Mouse (Mus musculus) liver, adult 2 months (tissue): Measurements from ENCODE around the gene Rad51b. TPM values are rescaled to one million over a fixed set of nuclear protein-coding genes. Genes with fewer than 3 reads are reported as not detected.

Experiments used
- DNase-seq: peaks from one replicate; pipeline ENCODE4 v3.0.0-alpha.2; 2011; ENCODE audit warnings: low read depth, low spot score; ENCODE audit errors: extremely low read depth
- H3K27ac ChIP-seq: fragments of 200-500 bp; replicated peaks from 2 replicates; pipeline ENCODE4 v1.5.1; 2012; ENCODE audit warnings: low read depth, mild to moderate bottlenecking, control low read depth, inconsistent platforms, low read length; ENCODE audit not compliant: insufficient read depth
- H3K27me3 ChIP-seq: fragments of 200-500 bp; 2 replicates; pipeline ENCODE4 v1.6.1; 2012; ENCODE audit warnings: mild to moderate bottlenecking, moderate library complexity, low read length, inconsistent platforms; ENCODE audit not compliant: control insufficient read depth, insufficient read depth
- H3K36me3 ChIP-seq: fragments of 200-500 bp; 2 replicates; pipeline ENCODE4 v1.6.1; 2012; ENCODE audit warnings: low read length, inconsistent platforms; ENCODE audit not compliant: control insufficient read depth, insufficient read depth
- H3K4me1 ChIP-seq: fragments of 200-500 bp; 2 replicates; pipeline ENCODE4 v1.6.1; 2011; ENCODE audit warnings: low read length; ENCODE audit not compliant: control insufficient read depth, insufficient read depth
- H3K4me3 ChIP-seq: fragments of 200-500 bp; 2 replicates; pipeline ENCODE4 v1.5.1; 2011; ENCODE audit warnings: low read depth, mild to moderate bottlenecking, control low read depth, low read length, moderate library complexity; ENCODE audit not compliant: insufficient read depth
- H3K79me2 ChIP-seq: fragments of 200-500 bp; 2 replicates; pipeline ENCODE4 v1.6.1; 2012; ENCODE audit warnings: inconsistent platforms, mild to moderate bottlenecking, low read length, moderate library complexity; ENCODE audit not compliant: control insufficient read depth, insufficient read depth
- H3K9ac ChIP-seq: fragments of 200-500 bp; 2 replicates; pipeline ENCODE4 v1.6.1; 2012; ENCODE audit warnings: low read depth, mild to moderate bottlenecking, control low read depth, inconsistent platforms, low read length
- CTCF ChIP-seq: fragments of 200-500 bp; IDR thresholded peaks from 2 replicates; pipeline ENCODE4 v1.5.1; 2011; ENCODE audit warnings: low read depth, low read length, control low read depth
- POLR2A ChIP-seq: fragments of 200-500 bp; IDR thresholded peaks from 2 replicates; pipeline ENCODE4 v1.6.1; 2011; ENCODE audit warnings: low read length, control low read depth; ENCODE audit not compliant: insufficient read depth; ENCODE audit errors: extremely low read depth
- WGBS: fragments of 180-500 bp; shearing (Covaris S2); methylation state at CpG from one replicate; pipeline ENCODE4 v1.1.7; 2018; 5-methylcytosine and 5-hydroxymethylcytosine counted together
- polyA plus RNA-seq: library from polyadenylated mRNA; depleted of rRNA; stranded (reverse); fragments of >200 nt; gene quantifications from 2 replicates; pipeline ENCODE4 v1.2.3, GENCODE M21; 2012
- total RNA-seq: library from RNA; depleted of rRNA; stranded (reverse); fragments of >200 nt; gene quantifications from 2 replicates; pipeline ENCODE4 v1.2.3, GENCODE M21; 2014

Rad51b gene
- total and polyA plus RNA-seq, 2 experiments, result 0.55 to 1.7 TPM

- 100% methylated on average over 4 of the region's 4 CpGs for WGBS
- no peak overlapping the region for H3K9ac ChIP-seq
- no peak for DNase-seq
- no peak overlapping the region for H3K27ac ChIP-seq
- TF ChIP-seq POLR2A (no peak), CTCF (no peak)
- H3K4me1 ChIP-seq, result peaks cover 8% of the 10 kb centered on the region
- no peaks in the 10 kb centered on the region for H3K79me2 ChIP-seq
- H3K27me3 ChIP-seq, result no peaks in the 10 kb centered on the region
- H3K4me3 ChIP-seq, result no peak overlapping the region
- no peaks in the 10 kb centered on the region for H3K36me3 ChIP-seq
Observed at GRCm38 (mm10) chr12:79771194-79771593, 474.1 kb downstream of the Rad51b start.

GRCm38 (mm10) chr12:79771741-79772140, 474.7 kb downstream of the Rad51b start:
- no peaks in the 10 kb centered on the region for H3K36me3 ChIP-seq
- H3K4me1 ChIP-seq, result peaks cover 8% of the 10 kb centered on the region
- no peak for DNase-seq
- H3K4me3 ChIP-seq, result no peak overlapping the region
- no peak overlapping the region for H3K9ac ChIP-seq
- H3K79me2 ChIP-seq, result no peaks in the 10 kb centered on the region
- H3K27me3 ChIP-seq, result no peaks in the 10 kb centered on the region
- 97% methylated on average over 3 of the region's 3 CpGs for WGBS
- H3K27ac ChIP-seq, result no peak overlapping the region
- TF ChIP-seq CTCF (no peak), POLR2A (no peak)

GRCm38 (mm10) chr12:79773246-79773645, 476.2 kb downstream of the Rad51b start:
- no peaks in the 10 kb centered on the region for H3K36me3 ChIP-seq
- no peak overlapping the region for H3K27ac ChIP-seq
- no peak overlapping the region for H3K4me3 ChIP-seq
- DNase-seq, result no peak
- H3K4me1 ChIP-seq, result peaks cover 3% of the 10 kb centered on the region; the same call in 1 of the 2 replicates
- WGBS, result 89% methylated on average over 4 of the region's 4 CpGs
- H3K9ac ChIP-seq, result no peak overlapping the region
- no peaks in the 10 kb centered on the region for H3K27me3 ChIP-seq
- no peak for TF ChIP-seq POLR2A
- no peak for TF ChIP-seq CTCF
- H3K79me2 ChIP-seq, result no peaks in the 10 kb centered on the region

GRCm38 (mm10) chr12:79774571-79774970, 477.5 kb downstream of the Rad51b start:
- Histone ChIP-seq H3K27ac (no peak overlapping the region; the same call in 1 of the 2 replicates), H3K4me1 (peaks cover 3% of the 10 kb centered on the region; the same call in 1 of the 2 replicates), H3K79me2 (no peaks in the 10 kb centered on the region), H3K9ac (no peak overlapping the region), H3K27me3 (no peaks in the 10 kb centered on the region), H3K4me3 (no peak overlapping the region), H3K36me3 (no peaks in the 10 kb centered on the region)
- no peak for TF ChIP-seq POLR2A
- TF ChIP-seq CTCF, result no peak
- WGBS, result 78% methylated on average over 4 of the region's 4 CpGs
- peak; percentile 42 for DNase-seq

GRCm38 (mm10) chr12:79776828-79777227, 479.7 kb downstream of the Rad51b start:
- H3K4me1 ChIP-seq, result peaks cover 1% of the 10 kb centered on the region; the same call in 1 of the 2 replicates
- no peak for DNase-seq
- WGBS, result 91% methylated on average over 5 of the region's 5 CpGs
- H3K4me3 ChIP-seq, result no peak overlapping the region
- no peaks in the 10 kb centered on the region for H3K27me3 ChIP-seq
- no peaks in the 10 kb centered on the region for H3K79me2 ChIP-seq
- no peak overlapping the region for H3K27ac ChIP-seq
- no peaks in the 10 kb centered on the region for H3K36me3 ChIP-seq
- H3K9ac ChIP-seq, result no peak overlapping the region
- no peak for TF ChIP-seq POLR2A
- TF ChIP-seq CTCF, result no peak

GRCm38 (mm10) chr12:79780745-79781144, 483.7 kb downstream of the Rad51b start:
- H3K27ac ChIP-seq, result peak overlapping the region; percentile 66
- no peaks in the 10 kb centered on the region for H3K36me3 ChIP-seq
- H3K4me3 ChIP-seq, result no peak overlapping the region
- H3K9ac ChIP-seq, result no peak overlapping the region
- no peaks in the 10 kb centered on the region for H3K27me3 ChIP-seq
- 85% methylated on average over 2 of the region's 2 CpGs for WGBS
- no peak for TF ChIP-seq CTCF
- TF ChIP-seq POLR2A, result no peak
- no peaks in the 10 kb centered on the region; the same call in 1 of the 2 replicates for H3K4me1 ChIP-seq
- no peaks in the 10 kb centered on the region for H3K79me2 ChIP-seq
- DNase-seq, result no peak
